Mouse (Mus musculus): Measurements from ENCODE around the gene Ccl7.

Gene Ccl7

GRCm38 (mm10) chr11:82045471-82045870, at the start of gene Ccl7:
Gene Ccl7, plus strand, starts transcription at chr11:82045712.
- DNase-seq (ENCODE audit: low spot score in 2 of 2), result peak in 1 of 2 experiments; percentile 5

GRCm38 (mm10) chr11:81996172-81996841, 49.2 kb upstream of the Ccl7 start:
- peak; percentile 59 to 82 for DNase-seq (ENCODE audit: low spot score in 2 of 2)

- DNase-seq (ENCODE audit: low spot score in 2 of 2), result no peak
These were observed 48.4 kb upstream of the Ccl7 start for GRCm38 (mm10) chr11:81997085-81997484.

GRCm38 (mm10) chr11:81998646-81999045, 46.9 kb upstream of the Ccl7 start:
- DNase-seq (ENCODE audit: low spot score in 2 of 2), result no peak

GRCm38 (mm10) chr11:81999469-81999868, 46.0 kb upstream of the Ccl7 start:
- DNase-seq (ENCODE audit: low spot score in 2 of 2), result no peak

GRCm38 (mm10) chr11:82000581-82000980, 44.9 kb upstream of the Ccl7 start:
- DNase-seq (ENCODE audit: low spot score in 2 of 2), result no peak

GRCm38 (mm10) chr11:82004810-82005209, 40.7 kb upstream of the Ccl7 start:
- DNase-seq (ENCODE audit: low spot score in 2 of 2), result no peak

GRCm38 (mm10) chr11:82006796-82007423, 38.6 kb upstream of the Ccl7 start:
- no peak for DNase-seq (ENCODE audit: low spot score in 2 of 2)

GRCm38 (mm10) chr11:82010115-82010514, 35.4 kb upstream of the Ccl7 start:
- DNase-seq (ENCODE audit: low spot score in 2 of 2), result no peak

GRCm38 (mm10) chr11:82011411-82012193, 33.9 kb upstream of the Ccl7 start:
- no peak for DNase-seq (ENCODE audit: low spot score in 2 of 2)

GRCm38 (mm10) chr11:82013756-82014155, 31.8 kb upstream of the Ccl7 start:
- DNase-seq (ENCODE audit: low spot score in 2 of 2), result no peak

GRCm38 (mm10) chr11:82015066-82015465, 30.4 kb upstream of the Ccl7 start:
- DNase-seq (ENCODE audit: low spot score in 2 of 2), result no peak

- no peak for DNase-seq (ENCODE audit: low spot score in 2 of 2)
These were observed 29.2 kb upstream of the Ccl7 start for GRCm38 (mm10) chr11:82016181-82016780.

GRCm38 (mm10) chr11:82019389-82019788, 26.1 kb upstream of the Ccl7 start:
- DNase-seq (ENCODE audit: low spot score in 2 of 2), result no peak

- DNase-seq (ENCODE audit: low spot score in 2 of 2), result no peak
These were observed 25.7 kb upstream of the Ccl7 start for GRCm38 (mm10) chr11:82019793-82020192.

- no peak for DNase-seq (ENCODE audit: low spot score in 2 of 2)
These were observed 24.1 kb upstream of the Ccl7 start for GRCm38 (mm10) chr11:82021406-82021805.

- no peak for DNase-seq (ENCODE audit: low spot score in 2 of 2)
These were observed 22.9 kb upstream of the Ccl7 start for GRCm38 (mm10) chr11:82022504-82023056.

GRCm38 (mm10) chr11:82023769-82024168, 21.7 kb upstream of the Ccl7 start:
- no peak for DNase-seq (ENCODE audit: low spot score in 2 of 2)

GRCm38 (mm10) chr11:82030171-82030570, 15.3 kb upstream of the Ccl7 start:
- DNase-seq (ENCODE audit: low spot score in 2 of 2), result no peak

GRCm38 (mm10) chr11:82032136-82032535, 13.4 kb upstream of the Ccl7 start:
- no peak for DNase-seq (ENCODE audit: low spot score in 2 of 2)

- no peak for DNase-seq (ENCODE audit: low spot score in 2 of 2)
These were observed 12.7 kb upstream of the Ccl7 start for GRCm38 (mm10) chr11:82032678-82033344.

All from frontal cortex, postnatal 14 days (tissue).